Mouse (Mus musculus) kidney, embryonic 14.5 days (tissue): Measurements from ENCODE around the gene Rnf5. TPM values are rescaled to one million over a fixed set of nuclear protein-coding genes. Genes with fewer than 3 reads are reported as not detected.

ENCODE experiments used
- ATAC-seq: fragments of 200-750 bp; cut with Nextera tagmentation; 2 replicates; pipeline ENCODE4 v1.8.0; 2017; ENCODE audit warnings: moderate number of reproducible peaks, mild to moderate bottlenecking, moderate TSS enrichment, moderate library complexity; ENCODE audit not compliant: low FRiP score, low TSS enrichment
- H3K27ac ChIP-seq: fragments of 300-500 bp; sonication (generic); 2 replicates; pipeline ENCODE4 v1.5.1; 2014; ENCODE audit warnings: low read depth, mild to moderate bottlenecking, low read length, moderate library complexity, mixed read lengths
- H3K27me3 ChIP-seq: fragments of 300-500 bp; sonication (generic); 2 replicates; pipeline ENCODE4 v1.6.1; 2014; ENCODE audit warnings: mild to moderate bottlenecking, low read length; ENCODE audit not compliant: control insufficient read depth, insufficient read depth
- H3K36me3 ChIP-seq: fragments of 300-500 bp; sonication (generic); 2 replicates; pipeline ENCODE4 v1.6.1; 2014; ENCODE audit warnings: low read length, mixed read lengths; ENCODE audit not compliant: control insufficient read depth, insufficient read depth
- H3K4me1 ChIP-seq: fragments of 300-500 bp; sonication (generic); 2 replicates; pipeline ENCODE4 v1.6.1; 2014; ENCODE audit warnings: low read length, mixed read lengths; ENCODE audit not compliant: control insufficient read depth, insufficient read depth
- H3K4me2 ChIP-seq: fragments of 300-500 bp; sonication (generic); replicated peaks from 2 replicates; pipeline ENCODE4 v1.6.1; 2014; ENCODE audit warnings: low read depth, mild to moderate bottlenecking, low read length
- H3K4me3 ChIP-seq: fragments of 300-500 bp; sonication (generic); 2 replicates; pipeline ENCODE4 v1.5.1; 2014; ENCODE audit warnings: mild to moderate bottlenecking, low read length
- H3K9ac ChIP-seq: fragments of 300-500 bp; sonication (generic); 2 replicates; pipeline ENCODE4 v1.6.1; 2014; ENCODE audit warnings: low read depth, mild to moderate bottlenecking, low read length, moderate library complexity
- H3K9me3 ChIP-seq: fragments of 300-500 bp; sonication (generic); 2 replicates; pipeline ENCODE4 v1.6.1; 2016; ENCODE audit warnings: low read length; ENCODE audit not compliant: control insufficient read depth
- WGBS: fragments of 180-500 bp; shearing (Covaris S2); extraction: QIAGEN DNeasy Blood & Tissue Kit; methylation state at CpG from one replicate; pipeline ENCODE4 v1.1.7; 2014; 5-methylcytosine and 5-hydroxymethylcytosine counted together
- polyA plus RNA-seq: library from polyadenylated mRNA; unstranded; fragments of >200 nt; fragmentation: Nextera tagmentation; extraction: Ambion mirVana; gene quantifications from 2 replicates; pipeline ENCODE4 v1.2.1, GENCODE M21; 2014

The Rnf5 gene
- polyA plus RNA-seq: 118 and 139 TPM in 2 replicates

DNA sequence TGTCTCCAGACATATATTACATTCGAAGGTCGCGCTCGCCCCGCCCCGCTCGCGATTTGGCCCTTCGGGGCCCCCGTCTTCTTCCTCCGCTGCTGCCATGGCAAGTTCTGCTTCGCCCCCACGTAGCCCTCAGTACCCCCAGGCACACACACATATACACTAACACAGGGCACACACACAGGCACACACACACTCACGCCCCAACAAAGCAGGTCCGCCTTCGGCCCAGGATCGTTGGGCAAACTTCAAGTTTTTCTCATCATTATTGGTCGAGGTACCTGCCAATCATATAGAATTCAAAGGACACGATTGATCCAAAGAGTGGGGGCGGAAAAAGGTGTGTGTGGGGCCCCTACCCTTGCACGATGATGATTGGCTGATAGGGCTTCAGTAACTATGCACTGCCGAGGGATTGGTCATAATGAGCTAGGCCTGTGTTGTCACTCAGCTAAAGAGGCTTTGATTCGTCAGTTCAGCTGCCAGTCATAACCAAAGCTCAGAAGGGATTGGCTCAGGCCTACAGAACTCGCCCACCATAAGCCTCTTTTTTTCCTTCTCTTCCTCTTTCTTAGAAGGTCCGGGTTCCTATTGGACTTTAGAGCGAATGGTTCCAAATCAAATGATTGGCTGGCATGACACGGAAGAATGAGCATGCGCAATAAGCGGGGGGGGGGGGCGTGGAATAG is at the start of gene Rnf5:
Rnf5 (minus strand) TSS at position 316 of the 686 bp plus-strand sequence.
- Histone ChIP-seq H3K9ac (peak within 1 kb of the TSS; percentile 95), H3K27me3 (no peaks in the 10 kb centered on the region), H3K9me3 (no peaks in the 10 kb centered on the region), H3K27ac (peak within 1 kb of the TSS; percentile 95), H3K4me3 (peak within 1 kb of the TSS; percentile 99), H3K4me1 (peaks cover 33% of the 10 kb centered on the region), H3K4me2 (peak within 1 kb of the TSS; percentile 93), H3K36me3 (peaks cover 16% of the 10 kb centered on the region)
- under 1% methylated on average over 30 of the region's 30 CpGs for WGBS
- peak; percentile 96 for ATAC-seq

DNA sequence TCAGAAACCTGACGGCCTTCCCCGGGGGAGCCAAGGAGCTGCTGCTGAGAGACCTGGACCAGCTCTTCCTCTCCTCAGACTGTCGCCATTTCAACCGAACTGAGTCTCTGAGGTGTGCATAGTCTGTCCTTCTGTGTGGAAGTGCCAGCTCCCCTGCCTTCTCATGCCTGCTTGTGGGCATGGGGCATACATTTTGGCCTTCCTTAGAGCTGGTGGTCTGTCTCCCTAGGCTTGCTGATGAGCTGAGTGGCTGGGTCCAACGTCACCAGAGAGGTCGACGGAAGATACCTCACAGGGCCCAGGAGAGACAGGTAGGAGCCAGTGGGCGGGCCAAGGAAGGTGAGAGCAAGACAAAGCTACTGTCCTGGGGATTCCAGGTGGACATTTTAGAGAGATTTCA is 49.5 kb upstream of the Rnf5 start:
- Histone ChIP-seq H3K9me3 (no peaks in the 10 kb centered on the region), H3K36me3 (peaks cover 56% of the 10 kb centered on the region), H3K4me3 (no peak overlapping the region), H3K4me1 (peaks cover 12% of the 10 kb centered on the region; the same call in 1 of the 2 replicates), H3K9ac (no peak overlapping the region), H3K27me3 (no peaks in the 10 kb centered on the region), H3K4me2 (no peak overlapping the region), H3K27ac (no peak overlapping the region)
- 96% methylated on average over 8 of the region's 8 CpGs for WGBS
- ATAC-seq: no peak

- peaks cover 16% of the 10 kb centered on the region for H3K4me1 ChIP-seq
- H3K9ac ChIP-seq: no peak overlapping the region
- H3K36me3 ChIP-seq: peaks cover 56% of the 10 kb centered on the region
- no peaks in the 10 kb centered on the region for H3K9me3 ChIP-seq
- WGBS: 83% methylated on average over 10 of the region's 10 CpGs
- no peak overlapping the region for H3K4me3 ChIP-seq
- ATAC-seq: no peak
- no peak overlapping the region for H3K4me2 ChIP-seq
- H3K27ac ChIP-seq: no peak overlapping the region
- H3K27me3 ChIP-seq: no peaks in the 10 kb centered on the region
These were observed 49.1 kb upstream of the Rnf5 start for GRCm38 (mm10) chr17:34652546-34652945.

- H3K36me3 ChIP-seq: peaks cover 56% of the 10 kb centered on the region
- H3K27ac ChIP-seq: no peak overlapping the region
- WGBS: 57% methylated on average over 19 of the region's 19 CpGs
- no peak overlapping the region for H3K9ac ChIP-seq
- peaks cover 17% of the 10 kb centered on the region for H3K4me1 ChIP-seq
- no peak for ATAC-seq
- no peak overlapping the region for H3K4me3 ChIP-seq
- H3K4me2 ChIP-seq: no peak overlapping the region
- no peaks in the 10 kb centered on the region for H3K27me3 ChIP-seq
- H3K9me3 ChIP-seq: no peaks in the 10 kb centered on the region
These were observed 48.2 kb upstream of the Rnf5 start for GRCm38 (mm10) chr17:34651507-34652221.

DNA sequence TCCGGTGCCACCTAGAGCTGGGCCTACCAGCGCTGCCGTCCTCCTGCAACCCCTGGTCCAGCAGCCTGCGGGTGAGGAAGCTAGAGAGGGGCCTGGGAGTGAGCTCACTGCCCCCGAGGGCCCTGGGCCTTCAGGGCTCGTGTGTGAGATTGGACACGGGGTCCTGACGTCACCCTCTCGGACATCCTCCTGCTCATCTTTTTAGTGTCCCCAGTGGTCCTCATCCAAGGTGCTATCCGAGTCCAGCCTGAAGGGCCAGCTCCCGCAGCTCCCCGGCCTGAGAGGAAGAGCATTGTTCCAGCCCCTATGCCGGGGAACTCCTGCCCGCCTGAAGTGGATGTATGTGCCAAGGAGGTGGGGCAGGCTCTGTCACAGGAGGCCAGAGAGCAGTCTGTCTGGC is 47.3 kb upstream of the Rnf5 start:
- no peaks in the 10 kb centered on the region for H3K27me3 ChIP-seq
- WGBS: 92% methylated on average over 14 of the region's 14 CpGs
- H3K9me3 ChIP-seq: no peaks in the 10 kb centered on the region
- no peak overlapping the region for H3K4me3 ChIP-seq
- H3K9ac ChIP-seq: no peak overlapping the region
- peaks cover 57% of the 10 kb centered on the region for H3K36me3 ChIP-seq
- H3K4me1 ChIP-seq: peaks cover 16% of the 10 kb centered on the region
- ATAC-seq: no peak
- no peak overlapping the region for H3K27ac ChIP-seq
- H3K4me2 ChIP-seq: no peak overlapping the region

- no peak overlapping the region for H3K27ac ChIP-seq
- peaks cover 12% of the 10 kb centered on the region for H3K4me1 ChIP-seq
- no peaks in the 10 kb centered on the region for H3K9me3 ChIP-seq
- WGBS: 87% methylated on average over 18 of the region's 18 CpGs
- no peak for ATAC-seq
- no peak overlapping the region for H3K9ac ChIP-seq
- H3K27me3 ChIP-seq: no peaks in the 10 kb centered on the region
- H3K36me3 ChIP-seq: peaks cover 53% of the 10 kb centered on the region
- H3K4me3 ChIP-seq: no peak overlapping the region
- no peak overlapping the region for H3K4me2 ChIP-seq
These were observed 45.8 kb upstream of the Rnf5 start for GRCm38 (mm10) chr17:34649106-34649864.

DNA sequence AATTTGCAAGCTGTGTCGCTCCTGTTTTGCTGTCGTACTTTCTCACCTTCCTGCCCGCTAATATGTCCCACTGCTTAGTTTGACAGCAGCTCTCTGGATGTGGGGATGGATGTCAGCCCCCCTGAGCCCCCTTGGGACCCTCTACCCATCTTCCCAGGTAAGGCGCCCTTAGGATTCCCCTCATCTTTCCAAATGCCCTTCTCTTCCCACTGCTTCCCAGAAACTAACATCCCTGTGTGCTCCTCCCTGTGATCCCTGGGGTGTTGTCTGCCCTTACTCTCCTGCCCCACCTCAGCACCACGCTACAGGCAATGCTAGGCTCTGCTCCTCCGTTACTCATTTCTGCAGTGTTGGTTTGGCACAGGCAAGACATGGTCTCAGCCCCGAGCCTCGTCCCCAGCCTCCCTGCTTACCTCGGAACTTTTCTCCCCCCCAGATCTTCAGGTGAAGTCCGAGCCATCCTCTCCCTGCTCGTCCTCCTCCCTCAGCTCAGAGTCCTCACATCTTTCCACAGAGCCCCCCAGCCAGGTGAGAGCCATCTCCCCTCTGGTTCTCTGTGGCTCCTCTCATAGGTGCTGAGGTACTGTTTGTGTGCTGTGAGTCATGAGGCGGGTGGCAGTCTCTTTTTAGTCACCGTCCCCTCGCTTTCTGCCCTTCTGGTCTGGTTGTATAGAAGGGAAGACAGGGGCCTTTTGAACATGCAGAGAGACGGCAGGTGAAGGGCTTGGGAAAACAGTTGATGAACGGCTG is 44.8 kb upstream of the Rnf5 start:
- Histone ChIP-seq H3K27ac (no peak overlapping the region), H3K9ac (peak overlapping the region; percentile 7; the same call in 1 of the 2 replicates), H3K4me1 (peaks cover 12% of the 10 kb centered on the region), H3K4me3 (peak overlapping the region; percentile 91), H3K9me3 (no peaks in the 10 kb centered on the region), H3K27me3 (no peaks in the 10 kb centered on the region), H3K4me2 (peak overlapping the region; percentile 42), H3K36me3 (peaks cover 44% of the 10 kb centered on the region)
- 76% methylated on average over 16 of the region's 16 CpGs for WGBS
- ATAC-seq: no peak

DNA sequence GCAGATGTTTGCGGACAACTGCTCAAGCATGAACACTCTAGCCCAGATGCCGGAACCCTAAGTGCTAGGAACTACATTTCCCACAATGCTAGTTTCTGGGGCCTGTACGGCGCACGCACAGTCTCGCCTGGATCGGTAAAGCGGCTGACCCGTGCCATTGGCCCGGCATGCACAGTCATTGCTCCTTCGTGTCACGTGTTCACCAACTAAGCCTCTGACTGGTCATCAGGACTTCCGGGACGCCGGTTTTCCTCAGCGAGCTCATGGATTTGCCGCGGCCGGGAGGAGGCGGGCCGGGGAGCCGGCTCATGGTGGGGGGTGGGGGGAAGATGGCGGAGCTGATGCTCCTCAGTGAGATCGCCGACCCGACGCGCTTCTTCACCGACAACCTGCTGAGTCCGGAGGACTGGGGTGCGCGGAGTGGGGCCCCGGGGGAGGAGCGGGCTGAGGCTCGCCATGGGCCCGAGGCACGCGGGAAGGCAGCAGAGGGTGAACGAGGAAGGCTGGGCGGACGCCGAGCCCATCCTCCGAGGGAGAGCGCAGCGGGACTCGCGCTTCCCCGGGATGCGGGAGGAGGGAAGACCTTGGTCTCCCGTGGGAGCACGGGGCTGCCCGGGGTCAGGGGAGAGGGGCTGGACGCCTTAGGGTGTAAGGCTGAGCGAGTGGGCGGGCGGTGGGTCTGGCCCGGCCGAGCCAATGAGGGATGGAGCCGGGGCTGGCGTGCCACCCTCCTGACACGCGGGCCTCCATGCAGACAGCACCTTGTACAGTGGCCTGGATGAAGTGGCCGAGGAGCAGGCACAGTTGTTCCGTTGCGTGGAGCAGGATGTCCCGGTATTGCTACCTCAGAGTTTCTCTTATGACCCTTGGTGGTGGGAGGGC is 43.7 kb upstream of the Rnf5 start, which contains the start of gene Atf6b:
Atf6b (plus strand) TSS at position 241 of the 882 bp plus-strand sequence.
- Histone ChIP-seq H3K27me3 (no peaks in the 10 kb centered on the region), H3K27ac (peak within 1 kb of the TSS; percentile 37; the same call in 1 of the 2 replicates), H3K4me1 (peaks cover 12% of the 10 kb centered on the region), H3K36me3 (peaks cover 33% of the 10 kb centered on the region), H3K9ac (peak within 1 kb of the TSS; percentile 89), H3K4me2 (peak within 1 kb of the TSS; percentile 42), H3K4me3 (peak within 1 kb of the TSS; percentile 91), H3K9me3 (no peaks in the 10 kb centered on the region)
- WGBS: 1% methylated on average over 61 of the region's 66 CpGs
- ATAC-seq: peak; percentile 96
